Mouse (Mus musculus) cerebellum, adult 11 months (tissue): ENCODE data around the gene Dgkb.
A peak's percentile ranks its signal among the peaks of the same experiment; 100 is the strongest.

Source experiments
- DNase-seq: peaks from one replicate; pipeline ENCODE4 v3.0.0; 2022

The Dgkb gene

GRCm38 (mm10) chr12:37817426-37817825 lies at the start of gene Dgkb:
Gene Dgkb (plus strand): TSS chr12:37817726.
- DNase-seq, result no peak

DNA sequence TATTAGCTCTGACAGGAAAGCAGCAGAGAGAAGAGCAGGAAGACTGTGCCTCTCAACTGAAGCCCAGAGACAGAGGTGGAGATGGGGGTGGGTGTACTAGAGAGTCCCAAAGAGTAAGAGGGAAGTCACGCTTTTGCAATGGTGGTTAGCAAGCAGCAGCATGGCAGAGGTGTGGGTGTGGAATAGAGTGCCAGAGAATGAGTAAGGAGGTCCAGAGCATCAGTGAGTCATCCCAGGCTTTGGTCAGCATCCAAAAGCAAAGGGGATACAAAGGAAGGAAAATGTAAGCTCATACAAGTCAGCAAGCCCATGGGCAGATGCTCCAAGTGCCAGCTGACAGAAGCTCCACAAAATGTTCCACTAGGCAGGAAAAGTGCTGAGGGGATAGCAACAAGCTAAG lies 47.7 kb upstream of the Dgkb start:
- DNase-seq, result no peak

- peak; percentile 3 for DNase-seq
Measured at GRCm38 (mm10) chr12:37773681-37774357, 43.7 kb upstream of the Dgkb start.

DNA sequence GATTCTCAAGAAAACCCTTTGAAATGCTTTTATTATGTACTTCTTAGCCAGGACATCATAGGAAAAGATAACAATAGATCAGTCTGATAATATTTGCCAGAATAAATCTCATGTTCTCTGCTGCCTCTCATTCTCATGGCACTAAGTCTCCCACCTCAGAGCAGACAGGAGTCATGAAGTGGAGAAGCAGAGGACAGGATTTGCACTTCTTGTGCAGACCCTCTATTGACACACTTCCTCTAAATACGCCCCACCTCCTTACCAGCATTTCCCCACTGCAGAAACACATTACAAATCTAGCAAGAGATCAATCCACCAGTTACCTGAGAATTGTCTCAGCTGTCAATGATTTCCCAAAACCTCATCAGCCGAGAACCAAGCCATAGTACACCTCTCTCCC lies 42.9 kb upstream of the Dgkb start:
- no peak for DNase-seq

DNA sequence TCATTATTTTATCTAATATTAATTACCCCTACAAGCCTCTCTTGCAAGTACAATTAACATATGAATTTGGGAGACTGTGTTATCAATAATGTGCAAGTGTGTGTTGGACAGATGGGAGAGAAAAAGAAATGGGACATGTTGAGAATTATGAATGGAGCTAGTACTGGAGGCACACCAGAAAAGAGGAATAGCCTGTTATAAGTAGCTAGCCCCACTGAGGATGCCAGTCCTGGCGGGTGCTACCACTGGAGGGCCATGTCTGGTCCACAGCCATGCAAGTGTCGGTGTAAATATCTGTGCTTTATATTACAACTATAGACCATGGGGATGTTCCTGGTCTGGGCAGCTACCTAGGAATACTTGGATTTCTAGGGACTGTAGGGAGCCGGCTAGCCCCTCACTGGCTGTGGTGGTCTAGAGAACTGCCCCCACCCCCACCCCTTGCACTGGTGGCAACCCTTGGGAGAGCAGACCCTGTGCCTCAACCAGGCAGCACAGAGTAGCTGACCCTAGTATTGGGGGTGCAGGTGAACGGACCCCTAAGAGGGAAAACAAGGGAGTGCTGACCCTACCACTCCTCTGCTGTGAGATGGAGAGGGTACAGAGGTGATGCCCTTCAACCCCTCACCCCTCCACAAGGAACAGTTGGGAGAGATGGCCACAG lies 21.1 kb upstream of the Dgkb start:
- DNase-seq, result no peak

DNA sequence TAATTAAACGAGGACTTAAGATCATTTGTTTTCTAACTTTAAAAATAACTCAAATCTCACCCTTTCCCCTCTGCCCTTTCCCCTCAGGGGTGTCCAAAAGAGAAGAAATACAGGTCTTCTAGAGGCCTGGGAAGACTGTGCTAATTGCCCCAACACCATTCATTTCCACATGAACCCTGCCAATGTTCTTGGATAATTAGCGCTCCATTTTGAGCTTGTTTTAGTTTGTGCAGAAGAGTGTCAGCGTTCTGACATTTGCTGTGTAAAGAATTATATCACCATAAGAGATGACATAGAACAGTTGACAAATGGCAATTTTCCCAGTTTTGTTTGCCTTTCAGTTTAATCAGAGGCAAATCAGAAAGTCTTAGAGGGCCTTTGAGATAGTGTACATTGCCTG lies 3.4 kb upstream of the Dgkb start:
- DNase-seq, result no peak

- no peak for DNase-seq
Measured at GRCm38 (mm10) chr12:37821052-37821810, 3.7 kb downstream of the Dgkb start.

GRCm38 (mm10) chr12:37880042-37881017 lies 62.8 kb downstream of the Dgkb start:
- DNase-seq, result peak; percentile 21

GRCm38 (mm10) chr12:37881376-37881775 lies 63.9 kb downstream of the Dgkb start:
- no peak for DNase-seq

DNA sequence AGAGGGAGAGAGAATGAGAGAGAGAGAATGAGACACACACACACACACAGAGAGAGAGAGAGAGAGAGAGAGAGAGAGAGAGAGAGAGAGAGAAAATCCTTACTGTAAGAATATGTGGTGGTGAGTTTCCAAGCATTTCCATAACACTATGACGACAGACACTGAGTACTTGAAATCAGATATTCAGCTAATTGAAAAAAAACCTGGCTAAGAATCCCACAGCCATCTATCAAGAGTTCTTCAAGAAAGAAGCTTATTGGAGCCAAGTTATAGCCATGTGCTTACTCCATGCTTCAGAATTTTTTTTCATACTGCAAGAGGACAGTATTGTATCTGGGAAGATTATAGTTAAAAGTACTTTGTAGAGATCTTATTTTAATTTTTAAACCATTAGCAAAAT lies 65.3 kb downstream of the Dgkb start:
- no peak for DNase-seq

DNA sequence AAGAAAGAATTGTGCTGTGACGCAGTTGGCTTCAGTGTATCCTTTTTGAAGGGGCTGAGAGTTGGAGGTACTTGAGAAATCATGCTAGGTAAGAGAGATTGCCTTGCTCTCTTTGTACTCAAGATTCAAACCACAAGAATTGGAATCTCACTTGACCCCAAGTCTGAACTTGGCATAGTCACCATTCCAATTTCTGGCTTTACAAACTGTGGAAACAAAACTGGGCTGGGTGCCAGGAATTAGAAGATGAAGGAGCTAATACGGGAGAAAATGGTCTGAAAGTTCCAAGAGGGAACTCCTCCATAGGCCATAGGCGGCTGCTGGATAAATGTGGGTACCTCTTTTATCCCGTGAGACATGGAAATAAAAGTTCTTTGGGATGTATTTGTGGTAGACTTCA lies 66.3 kb downstream of the Dgkb start:
- no peak for DNase-seq

GRCm38 (mm10) chr12:37888591-37888990 lies 71.1 kb downstream of the Dgkb start:
- DNase-seq, result no peak

DNA sequence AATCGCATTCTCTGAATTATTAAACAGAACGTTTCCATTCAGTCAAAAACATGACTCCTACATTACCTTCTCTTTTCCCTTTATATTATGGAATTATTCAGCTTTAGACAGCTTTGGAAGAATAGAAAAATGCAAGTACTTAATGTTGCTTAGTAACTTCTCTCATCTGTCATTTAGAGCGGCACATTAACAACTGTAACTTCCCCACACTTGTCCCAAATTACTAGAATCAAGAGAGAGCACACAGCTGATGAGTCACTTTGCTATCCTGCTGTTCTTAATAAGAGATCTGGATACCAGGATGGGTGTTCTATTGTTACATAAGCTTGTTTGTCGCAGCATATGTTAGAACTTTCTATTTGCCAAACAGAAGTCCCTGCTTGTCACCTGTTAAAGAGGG lies 71.9 kb downstream of the Dgkb start:
- DNase-seq, result no peak

DNA sequence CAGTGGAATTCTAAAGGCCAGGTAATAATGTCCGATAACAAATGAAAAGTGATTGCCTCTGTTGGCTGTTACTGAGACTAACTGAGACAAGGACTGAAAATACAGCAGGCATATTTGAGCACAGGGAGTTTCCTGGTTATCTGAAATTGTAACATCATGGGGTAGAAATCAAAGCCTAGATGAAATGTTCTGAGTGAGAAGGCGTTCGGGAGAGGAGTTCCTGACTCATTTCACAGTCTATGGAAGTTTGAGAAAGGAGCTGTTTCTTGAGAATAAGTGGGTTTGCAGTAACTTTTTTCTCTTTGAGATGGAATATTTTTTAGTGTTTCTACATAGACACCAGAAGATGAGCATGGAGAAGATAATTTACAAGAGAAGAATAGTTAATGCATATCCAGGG lies 73.8 kb downstream of the Dgkb start:
- DNase-seq, result no peak

DNA sequence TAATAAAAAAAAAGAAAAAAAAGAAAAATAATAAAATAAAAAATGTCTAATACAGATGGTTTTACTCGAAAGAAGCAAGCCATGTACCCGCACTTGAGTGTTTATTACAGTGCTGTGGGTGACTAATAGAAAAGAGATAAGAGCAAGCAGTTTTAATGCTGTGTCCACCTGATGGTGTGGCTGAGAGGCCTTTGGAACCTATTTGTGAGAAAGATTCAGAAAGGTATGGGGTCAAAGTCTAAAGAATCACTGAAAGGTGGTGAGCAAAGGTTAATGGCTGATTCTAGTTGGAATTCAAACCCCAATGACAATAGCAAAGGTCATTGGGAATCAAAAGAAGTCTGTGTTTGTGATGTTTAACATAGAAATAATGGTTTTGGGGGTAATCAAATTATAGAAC lies 124.6 kb downstream of the Dgkb start:
- DNase-seq, result no peak

DNA sequence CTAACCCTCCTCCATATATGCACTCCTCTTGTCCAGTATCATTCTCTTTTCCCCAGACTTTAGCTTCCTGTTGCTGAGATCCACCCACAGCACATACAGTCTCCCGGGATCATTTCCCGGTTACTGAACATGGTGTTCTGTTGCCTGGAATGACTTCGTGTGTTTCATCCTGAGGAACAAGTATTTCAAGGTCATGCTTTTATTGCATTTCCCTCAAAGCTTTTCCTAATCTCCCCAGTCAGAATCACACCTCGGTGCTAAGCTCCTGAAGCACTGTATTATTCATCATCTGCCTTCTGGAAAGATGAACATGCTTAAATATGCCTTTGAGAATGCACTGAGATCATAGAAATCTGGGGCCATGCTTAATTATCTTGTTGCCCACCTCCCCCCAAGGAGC lies 138.7 kb downstream of the Dgkb start:
- no peak for DNase-seq

DNA sequence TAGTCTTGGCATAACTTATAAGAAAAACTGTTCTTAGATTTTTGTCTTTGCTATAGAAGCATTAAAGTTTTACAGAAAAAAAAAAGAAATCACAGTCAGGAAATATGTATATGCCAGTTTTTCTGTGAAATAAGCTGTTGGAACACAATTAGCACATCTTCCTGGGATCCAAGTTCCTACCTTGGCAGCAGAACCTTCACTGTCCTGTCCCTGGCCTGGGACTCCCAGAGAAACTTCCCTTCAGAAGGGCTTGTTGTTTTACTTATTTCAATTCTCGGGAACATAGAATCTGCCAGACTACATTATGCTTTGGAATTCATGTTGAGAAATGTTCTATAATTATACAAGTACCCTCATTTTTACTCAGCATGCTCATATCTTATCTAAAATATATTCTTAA lies 154.0 kb downstream of the Dgkb start:
- DNase-seq, result no peak

DNA sequence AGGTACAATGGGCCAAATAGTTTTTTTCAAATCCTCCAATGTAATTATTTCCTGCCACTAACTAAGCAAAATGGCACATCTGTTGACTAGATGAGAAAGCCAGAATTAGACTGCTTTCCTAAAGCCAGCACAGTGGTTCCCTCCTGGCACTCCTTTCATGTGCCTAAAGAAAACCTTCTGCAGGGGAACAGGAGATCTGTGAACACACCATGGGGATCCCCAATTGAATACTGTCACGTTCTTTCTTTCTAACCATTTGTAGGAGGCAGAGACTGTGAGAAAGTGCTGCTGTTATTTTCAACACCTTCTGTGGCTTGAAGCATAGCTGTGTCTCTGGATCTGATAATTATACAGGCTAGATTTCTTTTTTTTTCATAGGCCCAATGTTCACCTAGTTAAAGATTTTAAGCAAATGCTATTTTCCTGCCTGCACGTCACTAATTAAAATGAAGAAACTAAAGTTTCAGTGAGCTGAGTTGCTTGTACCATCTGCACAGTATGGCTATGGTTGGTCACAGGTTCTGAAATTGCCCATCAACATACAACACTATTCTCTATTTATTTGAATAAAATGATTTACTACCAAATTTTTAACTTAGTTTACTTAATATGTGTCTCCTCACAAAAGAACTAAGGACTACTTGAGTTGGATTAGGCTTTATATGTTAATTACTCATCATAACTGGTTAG lies 161.1 kb downstream of the Dgkb start:
- no peak for DNase-seq

DNA sequence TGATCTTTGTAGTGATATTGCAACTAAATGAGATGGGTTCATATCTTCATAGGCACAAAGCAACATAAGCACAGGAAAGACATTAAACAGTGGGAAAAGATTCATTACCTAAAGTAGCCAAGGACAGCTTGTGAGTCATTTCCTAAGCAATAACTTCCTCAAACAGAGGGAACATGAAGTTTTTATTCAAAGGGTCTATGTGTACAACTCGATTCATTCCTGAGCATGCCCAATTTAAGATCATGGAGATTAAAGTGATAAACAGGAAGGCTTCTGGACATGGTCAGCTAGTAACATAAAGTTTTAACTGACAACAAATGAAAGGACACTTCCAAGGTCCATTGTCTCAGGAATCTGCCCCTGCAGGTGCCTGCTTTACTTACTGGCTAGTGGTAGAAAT lies 167.8 kb downstream of the Dgkb start:
- DNase-seq, result no peak

DNA sequence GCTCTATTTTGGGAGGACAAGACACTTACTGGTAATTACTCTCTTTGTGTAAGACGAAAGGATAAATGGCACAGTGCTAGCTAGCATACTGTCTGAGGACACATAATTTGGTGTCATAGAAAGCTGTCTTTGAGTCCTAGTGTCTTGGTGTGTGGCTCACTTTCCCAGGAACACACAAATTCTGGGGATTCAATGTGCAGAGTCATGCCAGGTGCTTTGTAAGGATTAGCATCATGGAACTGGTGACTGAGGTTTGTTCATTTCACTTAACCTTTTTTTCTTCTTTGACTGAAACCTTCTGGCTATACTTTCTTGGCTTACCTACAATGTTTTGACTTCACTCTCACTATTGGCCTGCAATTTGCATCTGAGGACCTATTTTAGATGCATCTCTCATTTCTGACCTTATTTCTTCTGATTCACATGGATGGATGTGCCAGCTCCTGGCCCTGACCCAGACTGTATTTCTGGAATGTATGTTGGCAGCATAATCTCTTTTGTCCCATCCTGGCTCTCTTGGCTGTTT lies 170.6 kb downstream of the Dgkb start:
- DNase-seq, result peak; percentile 50

GRCm38 (mm10) chr12:37993221-37993620 lies 175.7 kb downstream of the Dgkb start:
- DNase-seq, result no peak

DNA sequence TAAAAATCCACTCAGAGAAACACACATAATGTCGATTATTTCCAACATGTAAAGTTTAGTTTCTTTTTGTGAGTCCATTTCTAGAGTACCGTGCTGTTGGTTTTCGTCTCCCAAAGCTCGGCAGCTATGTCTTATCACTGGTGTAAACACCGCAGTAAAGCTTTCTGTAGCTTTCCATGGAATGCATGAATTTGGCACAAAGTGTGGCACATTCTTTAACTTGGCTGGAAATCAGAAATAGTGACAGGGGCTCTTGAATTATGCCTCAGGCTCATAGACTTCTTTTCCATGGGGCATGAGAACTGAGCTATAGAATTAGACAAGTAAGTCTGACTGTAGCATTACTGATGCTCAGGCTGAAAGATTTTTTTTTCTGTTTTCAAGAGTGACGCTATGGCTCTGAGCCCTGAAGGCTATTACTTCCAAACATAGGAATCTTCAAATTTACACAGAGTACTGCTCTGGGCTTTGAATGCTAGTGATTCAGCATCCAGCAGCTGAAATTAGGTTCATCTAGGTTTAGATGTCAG lies 179.0 kb downstream of the Dgkb start:
- no peak for DNase-seq
